Mouse (Mus musculus): ENCODE measurements at regions not wholly inside any gene's neighbourhood (a gene's known extent, or its start where the extent isn't known, plus 50 kb on each side); places are given as distances from the start of the nearest gene placed in this dataset.

GRCm38 (mm10) chr2:128452582-128452981 is 138.4 kb upstream of the Spdye4c start:
- H3K36me3 ChIP-seq (ENCODE audit: control insufficient read depth, insufficient read depth, low read length, poor library complexity, severe bottlenecking): no peaks in the 10 kb centered on the region
- no peak overlapping the region for H3K9ac ChIP-seq (ENCODE audit: insufficient read depth, low read depth, low read length, poor library complexity, severe bottlenecking)
- H3K4me1 ChIP-seq (ENCODE audit: control insufficient read depth in 2 of 2, insufficient read depth in 2 of 2, low read length in 2 of 2, poor library complexity in 1 of 2): no peaks in the 10 kb centered on the region
- in situ Hi-C loops (cut with MboI; ENCODE audit: low sequenced_read_pairs in 2 of 2, unreplicated experiment in 2 of 2): no loop called here
- TF ChIP-seq HCFC1 (IDR thresholded peaks at IDR 0.05; ENCODE audit: borderline replicate concordance, insufficient read depth, low read length) (no peak), ZC3H11A (IDR thresholded peaks at IDR 0.05; ENCODE audit: borderline replicate concordance, low read depth, low read length) (no peak), ZNF384 (IDR thresholded peaks at IDR 0.05; ENCODE audit: low read depth, low read length) (no peak), MAFK (IDR thresholded peaks at IDR 0.05; ENCODE audit: insufficient read depth, low read depth, low read length) (no peak), CHD2 (IDR thresholded peaks at IDR 0.05; ENCODE audit: low read depth, low read length) (no peak)
- no peak overlapping the region for H3K27ac ChIP-seq (ENCODE audit: insufficient read depth, low read depth, low read length, poor library complexity, severe bottlenecking)
- no peak for DNase-seq (ENCODE audit: low read depth, low spot score)
- H3K9me3 ChIP-seq (ENCODE audit: control insufficient read depth, insufficient read depth, low read depth, low read length): no peaks in the 10 kb centered on the region
- no peak overlapping the region for H3K4me3 ChIP-seq (ENCODE audit: insufficient read depth in 1 of 2, low read depth in 1 of 2, low read length in 2 of 2, poor library complexity in 1 of 2, severe bottlenecking in 1 of 2)

GRCm38 (mm10) chr2:128454509-128454908 is 136.5 kb upstream of the Spdye4c start:
- Histone ChIP-seq H3K4me3 (ENCODE audit: insufficient read depth in 1 of 2, low read depth in 1 of 2, low read length in 2 of 2, poor library complexity in 1 of 2, severe bottlenecking in 1 of 2) (no peak overlapping the region), H3K36me3 (ENCODE audit: control insufficient read depth, insufficient read depth, low read length, poor library complexity, severe bottlenecking) (no peaks in the 10 kb centered on the region), H3K27ac (ENCODE audit: insufficient read depth, low read depth, low read length, poor library complexity, severe bottlenecking) (no peak overlapping the region), H3K9ac (ENCODE audit: insufficient read depth, low read depth, low read length, poor library complexity, severe bottlenecking) (no peak overlapping the region), H3K4me1 (ENCODE audit: control insufficient read depth in 2 of 2, insufficient read depth in 2 of 2, low read length in 2 of 2, poor library complexity in 1 of 2) (no peaks in the 10 kb centered on the region), H3K9me3 (ENCODE audit: control insufficient read depth, insufficient read depth, low read depth, low read length) (no peaks in the 10 kb centered on the region)
- TF ChIP-seq MAFK (IDR thresholded peaks at IDR 0.05; ENCODE audit: insufficient read depth, low read depth, low read length) (no peak), ZNF384 (IDR thresholded peaks at IDR 0.05; ENCODE audit: low read depth, low read length) (no peak), ZC3H11A (IDR thresholded peaks at IDR 0.05; ENCODE audit: borderline replicate concordance, low read depth, low read length) (no peak), HCFC1 (IDR thresholded peaks at IDR 0.05; ENCODE audit: borderline replicate concordance, insufficient read depth, low read length) (no peak)
- DNase-seq (ENCODE audit: low read depth, low spot score): no peak
- in situ Hi-C loops (cut with MboI; ENCODE audit: low sequenced_read_pairs in 2 of 2, unreplicated experiment in 2 of 2): no loop called here

- no peaks in the 10 kb centered on the region for H3K36me3 ChIP-seq (ENCODE audit: control insufficient read depth, insufficient read depth, low read length, poor library complexity, severe bottlenecking)
- H3K4me1 ChIP-seq (ENCODE audit: control insufficient read depth in 2 of 2, insufficient read depth in 2 of 2, low read length in 2 of 2, poor library complexity in 1 of 2): no peaks in the 10 kb centered on the region
- no peak overlapping the region for H3K27ac ChIP-seq (ENCODE audit: insufficient read depth, low read depth, low read length, poor library complexity, severe bottlenecking)
- no peak overlapping the region for H3K9ac ChIP-seq (ENCODE audit: insufficient read depth, low read depth, low read length, poor library complexity, severe bottlenecking)
- in situ Hi-C loops (cut with MboI; ENCODE audit: low sequenced_read_pairs in 2 of 2, unreplicated experiment in 2 of 2): no loop called here
- H3K9me3 ChIP-seq (ENCODE audit: control insufficient read depth, insufficient read depth, low read depth, low read length): no peaks in the 10 kb centered on the region
- no peak overlapping the region for H3K4me3 ChIP-seq (ENCODE audit: insufficient read depth in 1 of 2, low read depth in 1 of 2, low read length in 2 of 2, poor library complexity in 1 of 2, severe bottlenecking in 1 of 2)
- TF ChIP-seq HCFC1 (IDR thresholded peaks at IDR 0.05; ENCODE audit: borderline replicate concordance, insufficient read depth, low read length) (no peak), MAFK (IDR thresholded peaks at IDR 0.05; ENCODE audit: insufficient read depth, low read depth, low read length) (no peak), ZC3H11A (IDR thresholded peaks at IDR 0.05; ENCODE audit: borderline replicate concordance, low read depth, low read length) (no peak), CHD2 (IDR thresholded peaks at IDR 0.05; ENCODE audit: low read depth, low read length) (no peak), ZNF384 (IDR thresholded peaks at IDR 0.05; ENCODE audit: low read depth, low read length) (no peak)
- no peak for DNase-seq (ENCODE audit: low read depth, low spot score)
Observed at GRCm38 (mm10) chr2:128457591-128458209, 133.3 kb upstream of the Spdye4c start.

- Histone ChIP-seq H3K27ac (ENCODE audit: insufficient read depth, low read depth, low read length, poor library complexity, severe bottlenecking) (no peak overlapping the region), H3K9ac (ENCODE audit: insufficient read depth, low read depth, low read length, poor library complexity, severe bottlenecking) (no peak overlapping the region), H3K4me3 (ENCODE audit: insufficient read depth in 1 of 2, low read depth in 1 of 2, low read length in 2 of 2, poor library complexity in 1 of 2, severe bottlenecking in 1 of 2) (no peak overlapping the region), H3K9me3 (ENCODE audit: control insufficient read depth, insufficient read depth, low read depth, low read length) (no peaks in the 10 kb centered on the region), H3K36me3 (ENCODE audit: control insufficient read depth, insufficient read depth, low read length, poor library complexity, severe bottlenecking) (no peaks in the 10 kb centered on the region), H3K4me1 (ENCODE audit: control insufficient read depth in 2 of 2, insufficient read depth in 2 of 2, low read length in 2 of 2, poor library complexity in 1 of 2) (peaks cover 5 to 6% of the 10 kb centered on the region in 2 experiments; a peak in 3 of 4 replicates)
- no peak for TF ChIP-seq MAFK (IDR thresholded peaks at IDR 0.05; ENCODE audit: insufficient read depth, low read depth, low read length)
- TF ChIP-seq ZNF384 (IDR thresholded peaks at IDR 0.05; ENCODE audit: low read depth, low read length): no peak
- no peak for TF ChIP-seq CHD2 (IDR thresholded peaks at IDR 0.05; ENCODE audit: low read depth, low read length)
- no peak for TF ChIP-seq ZC3H11A (IDR thresholded peaks at IDR 0.05; ENCODE audit: borderline replicate concordance, low read depth, low read length)
- TF ChIP-seq HCFC1 (IDR thresholded peaks at IDR 0.05; ENCODE audit: borderline replicate concordance, insufficient read depth, low read length): no peak
- no peak for DNase-seq (ENCODE audit: low read depth, low spot score)
- in situ Hi-C loops (cut with MboI; ENCODE audit: low sequenced_read_pairs in 2 of 2, unreplicated experiment in 2 of 2): no loop called here
Observed at GRCm38 (mm10) chr2:128465214-128465984, 125.6 kb upstream of the Spdye4c start.
